Mouse (Mus musculus): ENCODE measurements around the gene Spx.

DNA sequence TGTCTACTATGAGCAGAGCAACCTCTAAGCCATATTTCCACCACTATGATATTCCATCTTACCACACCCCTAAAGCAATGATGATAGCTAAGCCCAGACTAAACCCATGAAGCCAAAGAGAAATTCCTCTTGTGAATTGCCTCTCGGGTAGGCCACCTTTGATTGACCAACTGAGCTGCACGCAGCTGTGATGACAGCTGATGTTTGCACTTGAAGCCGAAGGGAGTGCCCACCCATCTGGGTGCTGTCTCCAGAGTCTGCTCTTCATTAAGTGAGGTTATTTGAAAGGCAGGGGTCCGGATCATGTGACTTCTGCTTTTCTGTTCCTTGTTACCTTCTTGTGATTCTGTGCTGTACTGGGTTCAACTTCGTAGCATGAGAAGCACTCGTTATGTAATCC is 49.0 kb downstream of the Spx start:
- TF ChIP-seq POLR2A (IDR thresholded peaks at IDR 0.05; ENCODE audit: low read depth, low read length) (no peak), CTCF (IDR thresholded peaks at IDR 0.05; ENCODE audit: borderline replicate concordance, insufficient read depth, low read length) (no peak)

Data from embryonic fibroblast, embryonic 13.5 days (primary cell).